Mouse (Mus musculus) MEL (cell line): Measurements from ENCODE around the gene Galnt10. TPM values are rescaled to one million over a fixed set of nuclear protein-coding genes. Genes with fewer than 3 reads are reported as not detected.

Source experiments
- DNase-seq: peaks from one replicate; pipeline ENCODE4 v3.0.0; 2011; ENCODE audit warnings: low read depth, low spot score
- H3K27ac ChIP-seq: 2 replicates; pipeline ENCODE4 v1.5.1; 2012; ENCODE audit warnings: low read depth, mild to moderate bottlenecking, control low read depth, low read length, moderate library complexity; ENCODE audit not compliant: control insufficient read depth
- H3K27me3 ChIP-seq, 2 experiments: fragments of 150-350 bp in 1 of 2; sonication (generic) in 1 of 2; 2 replicates each; pipeline ENCODE4 v1.6.1; 2012; ENCODE audit warnings: low read length in 2 of 2, mild to moderate bottlenecking in 2 of 2, improper control_type of control experiment in 1 of 2, moderate library complexity in 1 of 2; ENCODE audit not compliant: insufficient read depth in 2 of 2, control insufficient read depth in 1 of 2
- H3K36me3 ChIP-seq, 2 experiments: 2 replicates each; pipeline ENCODE4 v1.6.1; 2012 to 2014; ENCODE audit warnings: low read length in 2 of 2, improper control_type of control experiment in 1 of 2, inconsistent platforms in 1 of 2, mild to moderate bottlenecking in 1 of 2; ENCODE audit not compliant: insufficient read depth in 2 of 2, control insufficient read depth in 1 of 2
- H3K4me1 ChIP-seq, 2 experiments: fragments of 150-350 bp in 1 of 2; sonication (generic) in 1 of 2; 2 replicates each; pipeline ENCODE4 v1.6.1; 2012; ENCODE audit warnings: low read length in 2 of 2, improper control_type of control experiment in 1 of 2, mild to moderate bottlenecking in 1 of 2; ENCODE audit not compliant: insufficient read depth in 2 of 2, control insufficient read depth in 1 of 2
- H3K4me3 ChIP-seq, 2 experiments: fragments of 150-350 bp in 1 of 2; sonication (generic) in 1 of 2; 2 replicates each; pipeline ENCODE4 v1.5.1; 2012; ENCODE audit warnings: low read depth in 2 of 2, low read length in 2 of 2, mild to moderate bottlenecking in 2 of 2, moderate library complexity in 2 of 2, control low read depth in 1 of 2, improper control_type of control experiment in 1 of 2; ENCODE audit not compliant: control insufficient read depth in 1 of 2, insufficient read depth in 1 of 2
- H3K79me2 ChIP-seq: 2 replicates; pipeline ENCODE4 v1.6.1; 2012; ENCODE audit warnings: mild to moderate bottlenecking, low read length, moderate library complexity; ENCODE audit not compliant: control insufficient read depth, poor library complexity, insufficient read depth
- H3K9ac ChIP-seq: 2 replicates; pipeline ENCODE4 v1.6.1; 2012; ENCODE audit warnings: low read depth, mild to moderate bottlenecking, control low read depth, low read length, moderate library complexity; ENCODE audit not compliant: control insufficient read depth, poor library complexity, severe bottlenecking
- H3K9me3 ChIP-seq: fragments of 150-350 bp; sonication (generic); replicated peaks from 2 replicates; pipeline ENCODE4 v1.6.1; 2012; ENCODE audit warnings: mild to moderate bottlenecking, low read length, improper control_type of control experiment, moderate library complexity; ENCODE audit not compliant: insufficient read depth
- CHD1 ChIP-seq: IDR thresholded peaks from 2 replicates; pipeline ENCODE4 v1.6.1; 2012; ENCODE audit warnings: low read depth, mild to moderate bottlenecking, inconsistent platforms, low read length, improper control_type of control experiment
- CTCF ChIP-seq, 3 experiments: IDR thresholded peaks in 2 of 3; conservative IDR thresholded peaks in 1 of 3; 2 replicates each; pipeline ENCODE4 v1.5.1; 2011 to 2012; ENCODE audit warnings: low read length in 3 of 3, low read depth in 2 of 3, mild to moderate bottlenecking in 2 of 3, improper control_type of control experiment in 1 of 3, inconsistent platforms in 1 of 3, mixed read lengths in 1 of 3, moderate library complexity in 1 of 3; ENCODE audit not compliant: control insufficient read depth in 1 of 3, insufficient read depth in 1 of 3, poor library complexity in 1 of 3, severe bottlenecking in 1 of 3
- ELF1 ChIP-seq: IDR thresholded peaks from 2 replicates; pipeline ENCODE4 v1.6.1; 2014; ENCODE audit warnings: low read depth, mild to moderate bottlenecking, inconsistent platforms, low read length, improper control_type of control experiment, moderate library complexity
- EP300 ChIP-seq, 2 experiments: IDR thresholded peaks; 2 replicates each; pipeline ENCODE4 v1.6.1; 2011; ENCODE audit warnings: improper control_type of control experiment in 2 of 2, low read length in 2 of 2, low read depth in 1 of 2, mild to moderate bottlenecking in 1 of 2
- HCFC1 ChIP-seq: IDR thresholded peaks from 2 replicates; pipeline ENCODE4 v1.6.1; 2012; ENCODE audit warnings: low read depth, mild to moderate bottlenecking, inconsistent platforms, low read length, improper control_type of control experiment, moderate library complexity
- KAT2A ChIP-seq: conservative IDR thresholded peaks from 2 replicates; pipeline ENCODE4 v1.6.1; 2012; ENCODE audit warnings: low read depth, low read length, improper control_type of control experiment, inconsistent platforms
- MAFK ChIP-seq: IDR thresholded peaks from 2 replicates; pipeline ENCODE4 v1.6.1; 2011; ENCODE audit warnings: low read depth, mild to moderate bottlenecking, low read length, improper control_type of control experiment, borderline replicate concordance
- MAX ChIP-seq: IDR thresholded peaks from 2 replicates; pipeline ENCODE4 v1.6.1; 2011; ENCODE audit warnings: low read length, improper control_type of control experiment
- MAZ ChIP-seq: IDR thresholded peaks from 2 replicates; pipeline ENCODE4 v1.6.1; 2012; ENCODE audit warnings: low read depth, mild to moderate bottlenecking, inconsistent platforms, low read length, improper control_type of control experiment
- MEF2A ChIP-seq: IDR thresholded peaks from 2 replicates; pipeline ENCODE4 v1.6.1; 2014; ENCODE audit warnings: low read depth, mild to moderate bottlenecking, inconsistent platforms, low read length, improper control_type of control experiment; ENCODE audit not compliant: poor library complexity, insufficient replicate concordance, severe bottlenecking; ENCODE audit errors: extremely low read depth
- MXI1 ChIP-seq: IDR thresholded peaks from 2 replicates; pipeline ENCODE4 v1.6.1; 2011; ENCODE audit warnings: mild to moderate bottlenecking, low read depth, low read length, improper control_type of control experiment
- MYB ChIP-seq: IDR thresholded peaks from 2 replicates; pipeline ENCODE4 v1.6.1; 2011; ENCODE audit warnings: mild to moderate bottlenecking, low read depth, low read length, improper control_type of control experiment
- MYC ChIP-seq: IDR thresholded peaks from 2 replicates; pipeline ENCODE4 v1.6.1; 2011; ENCODE audit warnings: low read depth, mild to moderate bottlenecking, low read length, improper control_type of control experiment, moderate library complexity
- NELFE ChIP-seq: IDR thresholded peaks from 2 replicates; pipeline ENCODE4 v1.6.1; 2011; ENCODE audit warnings: low read depth, low read length, improper control_type of control experiment
- POLR2A ChIP-seq, 2 experiments: IDR thresholded peaks; 2 replicates each; pipeline ENCODE4 v1.6.1; 2011 to 2012; ENCODE audit warnings: low read length in 2 of 2, mild to moderate bottlenecking in 2 of 2, control low read depth in 1 of 2, improper control_type of control experiment in 1 of 2, low read depth in 1 of 2, moderate library complexity in 1 of 2; ENCODE audit not compliant: control insufficient read depth in 1 of 2, insufficient read depth in 1 of 2, poor library complexity in 1 of 2
- POLR2AphosphoS5 ChIP-seq: IDR thresholded peaks from 2 replicates; pipeline ENCODE4 v1.6.1; 2012; ENCODE audit warnings: low read depth, borderline replicate concordance, mild to moderate bottlenecking, inconsistent platforms, low read length, moderate library complexity, mixed read lengths
- SIN3A ChIP-seq: IDR thresholded peaks from 2 replicates; pipeline ENCODE4 v1.6.1; 2012; ENCODE audit warnings: low read length, improper control_type of control experiment, inconsistent platforms
- TBP ChIP-seq: IDR thresholded peaks from 2 replicates; pipeline ENCODE4 v1.8.0; 2011; ENCODE audit warnings: low read depth, low read length, improper control_type of control experiment
- USF1 ChIP-seq: IDR thresholded peaks from 2 replicates; pipeline ENCODE4 v1.6.1; 2014; ENCODE audit warnings: low read depth, mild to moderate bottlenecking, inconsistent platforms, low read length, improper control_type of control experiment, moderate library complexity
- ZC3H11A ChIP-seq: IDR thresholded peaks from 2 replicates; pipeline ENCODE4 v1.6.1; 2012; ENCODE audit warnings: low read depth, mild to moderate bottlenecking, inconsistent platforms, low read length, improper control_type of control experiment
- ZKSCAN1 ChIP-seq: IDR thresholded peaks from 2 replicates; pipeline ENCODE4 v1.6.1; 2012; ENCODE audit warnings: low read depth, mild to moderate bottlenecking, inconsistent platforms, low read length, improper control_type of control experiment, moderate library complexity
- polyA plus RNA-seq, 2 experiments: library from polyadenylated mRNA; stranded (reverse) in 1 of 2; unstranded in 1 of 2; fragments of >175 nt in 1 of 2; fragments of >200 nt in 1 of 2; gene quantifications; 2 replicates each; pipeline versions ENCODE4 v1.2.1 to v1.2.4; 2012; ENCODE audit warnings: low replicate concordance in 2 of 2, low read depth in 1 of 2; ENCODE audit not compliant: insufficient read length in 2 of 2, insufficient read depth in 1 of 2, missing spikeins in 1 of 2
- total RNA-seq: library from RNA; depleted of rRNA; stranded (reverse); fragments of 300-350 nt; gene quantifications from 2 replicates; pipeline ENCODE4 v1.2.3, GENCODE M21; 2012

Galnt10 gene
- total and polyA plus RNA-seq, 3 experiments = 26.7 to 27.4 TPM; not detected in 1

- no peak for DNase-seq
- H3K4me1 ChIP-seq = no peaks in the 10 kb centered on the region
- no peak for TF ChIP-seq POLR2A (IDR thresholded peaks at IDR 0.05; ENCODE audit: control insufficient read depth in 1 of 2, insufficient read depth in 1 of 2, low read depth in 1 of 2, low read length in 2 of 2, poor library complexity in 1 of 2)
- TF ChIP-seq ZC3H11A = no peak
- TF ChIP-seq SIN3A = no peak
- no peak for TF ChIP-seq POLR2AphosphoS5
- no peak for TF ChIP-seq CTCF (IDR thresholded peaks at IDR 0.05 in 2 of 3, conservative IDR thresholded peaks at IDR 0.05 in 1 of 3; ENCODE audit: control insufficient read depth in 1 of 3, insufficient read depth in 1 of 3, low read depth in 2 of 3, low read length in 3 of 3, poor library complexity in 1 of 3, severe bottlenecking in 1 of 3)
- no peak for TF ChIP-seq MEF2A
- TF ChIP-seq MAX = no peak
- TF ChIP-seq MAZ = no peak
- TF ChIP-seq CHD1 = no peak
- TF ChIP-seq EP300 (IDR thresholded peaks at IDR 0.05; ENCODE audit: low read depth in 1 of 2, low read length in 2 of 2) = no peak
- TF ChIP-seq MXI1 = no peak
- no peak for TF ChIP-seq MYC
- no peak for TF ChIP-seq USF1
- no peak for TF ChIP-seq MYB
- TF ChIP-seq HCFC1 = no peak
- no peak for TF ChIP-seq ZKSCAN1
- no peak for TF ChIP-seq KAT2A
- TF ChIP-seq ELF1 = no peak
- TF ChIP-seq NELFE = no peak
Measured at GRCm38 (mm10) chr11:57834031-57834430, 188.8 kb downstream of the Galnt10 start.

GRCm38 (mm10) chr11:57835331-57835730 lies 190.1 kb downstream of the Galnt10 start:
- no peak overlapping the region for H3K27ac ChIP-seq

More at GRCm38 (mm10) chr11:57834031-57834430, 188.8 kb downstream of the Galnt10 start:
- Histone ChIP-seq H3K9me3 (no peaks in the 10 kb centered on the region), H3K36me3 (no peaks in the 10 kb centered on the region), H3K9ac (no peak overlapping the region), H3K4me3 (no peak overlapping the region), H3K79me2 (no peaks in the 10 kb centered on the region), H3K27me3 (peaks cover 0 to 11% of the 10 kb centered on the region in 2 experiments; a peak in 3 of 4 replicates), H3K27ac (no peak overlapping the region)

More at GRCm38 (mm10) chr11:57835331-57835730, 190.1 kb downstream of the Galnt10 start:
- Histone ChIP-seq H3K79me2 (no peaks in the 10 kb centered on the region), H3K4me3 (no peak overlapping the region), H3K4me1 (no peaks in the 10 kb centered on the region), H3K27me3 (peaks cover 4 to 20% of the 10 kb centered on the region in 2 experiments), H3K9me3 (no peaks in the 10 kb centered on the region), H3K36me3 (no peaks in the 10 kb centered on the region), H3K9ac (no peak overlapping the region)
- TF ChIP-seq TBP = no peak
- no peak for TF ChIP-seq POLR2AphosphoS5
- no peak for TF ChIP-seq MAFK
- no peak for DNase-seq
